Mouse (Mus musculus) kidney, embryonic 14.5 days (tissue): Measurements from ENCODE around the gene Tmem108. TPM values are rescaled to one million over a fixed set of nuclear protein-coding genes. Genes with fewer than 3 reads are reported as not detected.

ENCODE experiments used
- ATAC-seq: fragments of 200-750 bp; cut with Nextera tagmentation; 2 replicates; pipeline ENCODE4 v1.8.0; 2017; ENCODE audit warnings: moderate number of reproducible peaks, mild to moderate bottlenecking, moderate TSS enrichment, moderate library complexity; ENCODE audit not compliant: low FRiP score, low TSS enrichment
- H3K27ac ChIP-seq: fragments of 300-500 bp; sonication (generic); 2 replicates; pipeline ENCODE4 v1.5.1; 2014; ENCODE audit warnings: low read depth, mild to moderate bottlenecking, low read length, moderate library complexity, mixed read lengths
- H3K27me3 ChIP-seq: fragments of 300-500 bp; sonication (generic); 2 replicates; pipeline ENCODE4 v1.6.1; 2014; ENCODE audit warnings: mild to moderate bottlenecking, low read length; ENCODE audit not compliant: control insufficient read depth, insufficient read depth
- H3K36me3 ChIP-seq: fragments of 300-500 bp; sonication (generic); 2 replicates; pipeline ENCODE4 v1.6.1; 2014; ENCODE audit warnings: low read length, mixed read lengths; ENCODE audit not compliant: control insufficient read depth, insufficient read depth
- H3K4me1 ChIP-seq: fragments of 300-500 bp; sonication (generic); 2 replicates; pipeline ENCODE4 v1.6.1; 2014; ENCODE audit warnings: low read length, mixed read lengths; ENCODE audit not compliant: control insufficient read depth, insufficient read depth
- H3K4me2 ChIP-seq: fragments of 300-500 bp; sonication (generic); replicated peaks from 2 replicates; pipeline ENCODE4 v1.6.1; 2014; ENCODE audit warnings: low read depth, mild to moderate bottlenecking, low read length
- H3K4me3 ChIP-seq: fragments of 300-500 bp; sonication (generic); 2 replicates; pipeline ENCODE4 v1.5.1; 2014; ENCODE audit warnings: mild to moderate bottlenecking, low read length
- H3K9ac ChIP-seq: fragments of 300-500 bp; sonication (generic); 2 replicates; pipeline ENCODE4 v1.6.1; 2014; ENCODE audit warnings: low read depth, mild to moderate bottlenecking, low read length, moderate library complexity
- H3K9me3 ChIP-seq: fragments of 300-500 bp; sonication (generic); 2 replicates; pipeline ENCODE4 v1.6.1; 2016; ENCODE audit warnings: low read length; ENCODE audit not compliant: control insufficient read depth
- WGBS: fragments of 180-500 bp; shearing (Covaris S2); extraction: QIAGEN DNeasy Blood & Tissue Kit; methylation state at CpG from one replicate; pipeline ENCODE4 v1.1.7; 2014; 5-methylcytosine and 5-hydroxymethylcytosine counted together
- polyA plus RNA-seq: library from polyadenylated mRNA; unstranded; fragments of >200 nt; fragmentation: Nextera tagmentation; extraction: Ambion mirVana; gene quantifications from 2 replicates; pipeline ENCODE4 v1.2.1, GENCODE M21; 2014

Tmem108 gene
- 6.7 and 10.8 TPM in 2 replicates for polyA plus RNA-seq

DNA sequence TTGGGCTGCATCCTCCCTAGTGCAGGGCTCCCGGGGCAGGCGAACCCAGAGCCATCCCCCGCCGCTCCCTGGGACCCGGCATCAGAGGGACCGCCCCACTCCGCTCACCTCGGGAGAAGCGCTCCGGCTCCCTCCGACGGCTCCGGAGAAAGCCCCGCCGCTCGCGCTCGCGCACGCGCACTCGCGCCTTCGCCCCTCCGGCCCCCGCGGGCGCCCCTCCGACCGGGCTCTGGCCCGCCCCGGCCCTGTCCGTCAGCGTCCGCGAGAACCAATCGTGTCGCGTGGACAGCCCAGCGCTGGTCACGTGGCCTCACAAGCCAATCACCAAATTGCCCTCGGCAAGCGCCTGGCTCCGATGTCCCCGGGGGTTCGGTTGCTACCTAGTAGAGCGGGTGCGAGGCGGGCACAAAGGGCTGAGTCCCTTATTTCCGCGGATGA lies at the start of gene Tmem108:
TSS of gene Tmem108 (minus strand) at position 191 of the 438 bp plus-strand sequence.
- under 1% methylated on average over 43 of the region's 51 CpGs for WGBS
- Histone ChIP-seq H3K4me1 (no peaks in the 10 kb centered on the region; the same call in 1 of the 2 replicates), H3K27ac (no peak within 1 kb of the TSS)

DNA sequence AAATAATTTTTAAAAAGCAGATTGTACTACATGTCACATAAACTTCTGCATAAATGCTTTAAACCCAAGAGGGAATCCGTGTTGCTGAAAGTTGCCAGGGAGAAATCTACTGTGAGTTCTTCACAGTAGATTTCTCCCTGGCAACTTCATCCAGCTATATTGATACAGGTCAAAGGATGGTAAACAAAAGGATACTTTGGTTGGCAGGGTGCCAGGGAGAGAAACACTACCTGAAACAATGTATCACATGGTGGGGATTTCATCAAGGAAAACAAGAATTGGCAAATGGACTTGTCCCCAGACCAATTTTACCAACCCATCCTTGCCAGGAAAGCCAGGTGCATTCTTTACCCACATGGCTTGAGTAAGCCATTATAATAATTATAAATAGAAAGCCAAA lies 27.4 kb upstream of the Tmem108 start:
- ATAC-seq = no peak
- Histone ChIP-seq H3K4me2 (no peak overlapping the region), H3K36me3 (no peaks in the 10 kb centered on the region), H3K4me1 (no peaks in the 10 kb centered on the region), H3K27ac (no peak overlapping the region), H3K9me3 (no peaks in the 10 kb centered on the region), H3K9ac (no peak overlapping the region), H3K27me3 (no peaks in the 10 kb centered on the region), H3K4me3 (no peak overlapping the region)
- 87% methylated on average over 1 of the region's 1 CpGs for WGBS

More for the DNA sequence above, at the start of gene Tmem108:
- Histone ChIP-seq H3K4me2 (peak within 1 kb of the TSS; percentile 95), H3K4me3 (peak within 1 kb of the TSS; percentile 69), H3K9ac (peak within 1 kb of the TSS; percentile 66), H3K27me3 (peaks cover 11% of the 10 kb centered on the region), H3K36me3 (no peaks in the 10 kb centered on the region), H3K9me3 (no peaks in the 10 kb centered on the region)
- peak; percentile 97 for ATAC-seq

GRCm38 (mm10) chr9:103784156-103784555 lies 22.5 kb upstream of the Tmem108 start:
- Histone ChIP-seq H3K9ac (no peak overlapping the region), H3K4me2 (no peak overlapping the region), H3K9me3 (no peaks in the 10 kb centered on the region), H3K4me3 (no peak overlapping the region), H3K4me1 (no peaks in the 10 kb centered on the region), H3K27ac (no peak overlapping the region), H3K27me3 (no peaks in the 10 kb centered on the region), H3K36me3 (no peaks in the 10 kb centered on the region)
- 84% methylated on average over 4 of the region's 4 CpGs for WGBS
- no peak for ATAC-seq

- H3K27me3 ChIP-seq = no peaks in the 10 kb centered on the region
- H3K4me1 ChIP-seq = no peaks in the 10 kb centered on the region
- no peaks in the 10 kb centered on the region for H3K36me3 ChIP-seq
- no peak overlapping the region for H3K27ac ChIP-seq
- WGBS = 78% methylated on average over 16 of the region's 16 CpGs
- H3K9ac ChIP-seq = no peak overlapping the region
- no peak for ATAC-seq
- H3K4me3 ChIP-seq = no peak overlapping the region
- no peaks in the 10 kb centered on the region for H3K9me3 ChIP-seq
- H3K4me2 ChIP-seq = no peak overlapping the region
These were observed 21.6 kb upstream of the Tmem108 start for GRCm38 (mm10) chr9:103783276-103783675.

DNA sequence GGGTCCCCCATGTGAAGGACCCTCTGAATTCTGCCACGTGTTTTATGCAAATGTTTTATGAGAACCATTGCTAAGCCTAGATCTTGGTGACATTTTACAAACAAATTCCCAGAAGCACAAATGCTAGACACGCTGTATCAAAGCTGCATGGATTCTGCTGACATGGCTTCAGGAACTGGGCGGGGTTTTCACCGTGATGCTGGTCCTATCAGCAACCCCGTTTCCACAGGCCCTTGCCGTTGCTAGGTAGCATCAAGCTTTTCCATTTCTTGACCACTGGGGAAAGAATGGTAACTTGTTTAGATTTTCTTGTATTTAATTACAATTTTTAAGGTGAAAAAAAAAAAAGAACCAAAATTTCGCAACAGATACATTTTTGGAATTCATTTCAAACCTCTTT lies 20.7 kb upstream of the Tmem108 start:
- no peaks in the 10 kb centered on the region for H3K9me3 ChIP-seq
- H3K4me2 ChIP-seq = no peak overlapping the region
- H3K4me3 ChIP-seq = no peak overlapping the region
- no peak for ATAC-seq
- H3K9ac ChIP-seq = no peak overlapping the region
- H3K27ac ChIP-seq = no peak overlapping the region
- 81% methylated on average over 7 of the region's 7 CpGs for WGBS
- H3K27me3 ChIP-seq = no peaks in the 10 kb centered on the region
- H3K4me1 ChIP-seq = no peaks in the 10 kb centered on the region
- H3K36me3 ChIP-seq = no peaks in the 10 kb centered on the region

GRCm38 (mm10) chr9:103781407-103781806 lies 19.8 kb upstream of the Tmem108 start:
- Histone ChIP-seq H3K36me3 (no peaks in the 10 kb centered on the region), H3K4me3 (no peak overlapping the region), H3K9ac (no peak overlapping the region), H3K27ac (no peak overlapping the region), H3K27me3 (no peaks in the 10 kb centered on the region), H3K4me1 (no peaks in the 10 kb centered on the region), H3K4me2 (no peak overlapping the region), H3K9me3 (no peaks in the 10 kb centered on the region)
- no peak for ATAC-seq
- 75% methylated on average over 7 of the region's 7 CpGs for WGBS

- WGBS = 90% methylated on average over 4 of the region's 4 CpGs
- Histone ChIP-seq H3K9me3 (no peaks in the 10 kb centered on the region), H3K36me3 (no peaks in the 10 kb centered on the region), H3K27ac (no peak overlapping the region), H3K9ac (no peak overlapping the region), H3K4me2 (no peak overlapping the region), H3K4me3 (no peak overlapping the region), H3K27me3 (no peaks in the 10 kb centered on the region), H3K4me1 (no peaks in the 10 kb centered on the region)
- ATAC-seq = no peak
These were observed 19.0 kb upstream of the Tmem108 start for GRCm38 (mm10) chr9:103780598-103780997.

DNA sequence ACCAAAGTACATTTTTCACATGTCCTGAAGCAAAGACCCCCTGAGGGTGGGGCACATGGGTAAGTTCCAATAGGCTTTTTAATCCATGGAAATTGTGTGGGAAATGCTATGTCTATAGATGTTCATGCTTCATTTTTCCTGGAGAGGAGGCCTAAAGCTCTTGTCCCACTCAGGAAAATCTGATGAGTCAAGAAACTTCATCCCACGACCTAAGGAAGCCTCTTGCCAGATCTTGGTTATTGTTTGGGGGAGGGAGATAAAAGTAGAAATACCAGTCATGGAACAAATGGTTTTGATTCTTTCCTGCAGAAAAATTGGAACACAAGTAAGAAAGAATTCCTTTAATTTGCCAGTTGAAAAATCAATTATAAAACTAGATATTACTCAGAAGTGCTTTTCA lies 16.5 kb upstream of the Tmem108 start:
- no peak overlapping the region for H3K9ac ChIP-seq
- no peak for ATAC-seq
- WGBS = 50% methylated on average over 1 of the region's 1 CpGs
- H3K36me3 ChIP-seq = no peaks in the 10 kb centered on the region
- H3K4me3 ChIP-seq = no peak overlapping the region
- H3K27me3 ChIP-seq = no peaks in the 10 kb centered on the region
- H3K27ac ChIP-seq = no peak overlapping the region
- no peak overlapping the region for H3K4me2 ChIP-seq
- H3K9me3 ChIP-seq = no peaks in the 10 kb centered on the region
- H3K4me1 ChIP-seq = no peaks in the 10 kb centered on the region

DNA sequence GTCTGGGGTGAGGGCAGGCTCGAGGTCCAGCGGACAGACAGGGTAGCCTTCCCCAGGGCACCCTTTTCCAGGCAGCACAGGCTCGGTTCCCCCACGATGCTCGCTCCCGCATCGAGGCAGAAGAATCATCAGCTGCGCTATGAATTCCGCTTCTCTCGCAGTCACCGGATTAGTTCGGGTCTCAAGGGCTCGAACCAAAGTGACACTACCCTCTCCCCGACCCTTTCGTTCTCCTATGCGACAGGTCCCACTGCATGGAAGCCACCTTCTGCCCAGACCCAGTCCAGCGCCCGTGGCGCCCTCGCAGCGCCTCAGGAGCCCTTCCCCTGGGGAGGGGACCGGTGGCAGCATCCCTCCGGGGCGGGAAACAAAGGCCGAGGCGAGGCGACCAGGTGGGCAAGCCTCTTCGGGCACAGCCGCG lies 476 bp downstream of the Tmem108 start:
- Histone ChIP-seq H3K9me3 (no peaks in the 10 kb centered on the region), H3K27ac (no peak overlapping the region), H3K36me3 (no peaks in the 10 kb centered on the region), H3K4me3 (peak overlapping the region; percentile 69), H3K9ac (peak overlapping the region; percentile 66), H3K4me1 (no peaks in the 10 kb centered on the region; the same call in 1 of the 2 replicates), H3K4me2 (peak overlapping the region; percentile 95), H3K27me3 (peaks cover 11% of the 10 kb centered on the region)
- ATAC-seq = peak; percentile 56
- whole genome bisulfite sequencing = under 1% methylated on average over 30 of the region's 30 CpGs
